Mouse (Mus musculus) stomach, postnatal 0 days (tissue): ENCODE measurements around the gene Serinc5. TPM values are rescaled to one million over a fixed set of nuclear protein-coding genes. Genes with fewer than 3 reads are reported as not detected.
A peak's percentile ranks its signal among the peaks of the same experiment; 100 is the strongest.

Experiments
- ATAC-seq: fragments of 200-750 bp; cut with Nextera tagmentation; 2 replicates; pipeline ENCODE4 v1.8.0; 2017; ENCODE audit not compliant: low FRiP score, low TSS enrichment
- DNase-seq: peaks from one replicate; pipeline ENCODE4 v3.0.0-alpha.2; 2016; ENCODE audit warnings: low spot score
- H3K27ac ChIP-seq: fragments of 300-500 bp; sonication (generic); replicated peaks from 2 replicates; pipeline ENCODE4 v1.5.1; 2014; ENCODE audit warnings: mild to moderate bottlenecking, control low read depth
- H3K27me3 ChIP-seq: fragments of 300-500 bp; sonication (generic); 2 replicates; pipeline ENCODE4 v1.6.1; 2014; ENCODE audit warnings: low read length; ENCODE audit not compliant: control insufficient read depth, insufficient read depth
- H3K36me3 ChIP-seq: fragments of 300-500 bp; sonication (generic); 2 replicates; pipeline ENCODE4 v1.6.1; 2014; ENCODE audit warnings: low read length, mixed read lengths; ENCODE audit not compliant: control insufficient read depth, insufficient read depth
- H3K4me1 ChIP-seq: fragments of 300-500 bp; sonication (generic); replicated peaks from 2 replicates; pipeline ENCODE4 v1.6.1; 2014; ENCODE audit warnings: antibody characterized with exemption; ENCODE audit not compliant: control insufficient read depth, insufficient read depth
- H3K4me2 ChIP-seq: fragments of 300-500 bp; sonication (generic); replicated peaks from 2 replicates; pipeline ENCODE4 v1.6.1; 2014; ENCODE audit warnings: low read depth, mild to moderate bottlenecking, control low read depth, moderate library complexity
- H3K4me3 ChIP-seq: fragments of 300-500 bp; sonication (generic); 2 replicates; pipeline ENCODE4 v1.5.1; 2014; ENCODE audit warnings: low read depth, low read length, control low read depth
- H3K9ac ChIP-seq: fragments of 300-500 bp; sonication (generic); 2 replicates; pipeline ENCODE4 v1.6.1; 2014; ENCODE audit warnings: mild to moderate bottlenecking, low read length, control low read depth, mixed read lengths
- H3K9me3 ChIP-seq: fragments of 300-500 bp; sonication (generic); 2 replicates; pipeline ENCODE4 v1.6.1; 2016; ENCODE audit warnings: low read length; ENCODE audit not compliant: control insufficient read depth
- CTCF ChIP-seq: IDR thresholded peaks from 2 replicates; pipeline ENCODE4 v1.5.1; 2016; ENCODE audit warnings: antibody characterized with exemption, low read depth, mild to moderate bottlenecking, moderate library complexity
- EP300 ChIP-seq: optimal IDR thresholded peaks from 2 replicates; pipeline ENCODE3; 2016; ENCODE audit warnings: antibody characterized with exemption
- WGBS: fragments of 180-500 bp; shearing (Covaris S2); extraction: QIAGEN DNeasy Blood & Tissue Kit; methylation state at CpG from one replicate; pipeline ENCODE4 v1.1.7; 2014; 5-methylcytosine and 5-hydroxymethylcytosine counted together
- polyA plus RNA-seq: library from polyadenylated mRNA; unstranded; fragments of >200 nt; fragmentation: Nextera tagmentation; extraction: Ambion mirVana; gene quantifications from 2 replicates; pipeline ENCODE4 v1.2.1, GENCODE M21; 2015

The Serinc5 gene
- polyA plus RNA-seq, 1 experiment from 2014 or later = 14.5 TPM

DNA sequence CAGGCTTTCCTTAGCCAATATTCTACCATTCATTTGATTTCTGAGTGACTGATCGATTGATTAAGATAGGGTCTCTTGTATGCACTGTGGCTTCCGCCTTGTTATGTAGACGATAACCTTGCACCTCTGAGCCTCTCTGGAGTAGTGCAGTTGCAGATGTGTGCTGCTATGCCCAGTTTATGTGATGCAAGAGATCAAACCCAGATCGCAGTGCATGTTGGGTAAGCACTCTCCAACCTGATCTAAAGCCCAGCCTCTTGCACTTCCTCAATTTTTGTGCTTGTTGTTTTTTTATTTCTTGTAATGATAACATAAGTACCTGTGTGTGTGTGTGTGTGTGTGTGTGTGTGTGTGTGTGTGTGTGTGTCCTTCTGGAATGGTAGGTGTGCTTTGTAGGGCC, 132.0 kb downstream of the Serinc5 start:
- H3K9ac ChIP-seq = no peak overlapping the region
- no peak overlapping the region for H3K27ac ChIP-seq
- WGBS = 85% methylated on average over 4 of the region's 4 CpGs
- ATAC-seq = no peak
- no peaks in the 10 kb centered on the region for H3K9me3 ChIP-seq
- H3K27me3 ChIP-seq = no peaks in the 10 kb centered on the region
- no peaks in the 10 kb centered on the region for H3K36me3 ChIP-seq
- H3K4me1 ChIP-seq = no peaks in the 10 kb centered on the region
- TF ChIP-seq CTCF (no peak), EP300 (no peak)
- DNase-seq = no peak
- no peak overlapping the region for H3K4me2 ChIP-seq
- no peak overlapping the region for H3K4me3 ChIP-seq

DNA sequence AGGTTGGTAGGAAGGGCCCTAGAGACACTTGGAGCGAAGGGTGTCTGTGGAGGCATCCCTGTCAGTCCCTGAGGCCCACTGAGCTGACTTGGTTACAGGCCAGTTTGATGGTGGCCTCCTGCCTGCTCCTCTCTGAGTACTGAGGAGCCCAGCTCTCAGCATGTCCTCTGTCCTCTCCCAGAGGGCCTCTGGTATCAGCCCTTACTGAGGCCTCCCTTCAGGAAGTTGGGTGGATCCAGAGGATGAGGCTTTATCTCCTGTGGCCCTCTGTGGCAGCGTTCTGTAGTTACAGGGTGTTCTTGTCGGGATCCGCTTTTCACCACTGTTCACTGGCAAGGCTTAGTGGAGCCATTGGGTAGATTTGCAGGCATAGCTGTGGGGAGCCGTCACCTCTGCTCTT, 132.4 kb downstream of the Serinc5 start:
- no peak overlapping the region for H3K27ac ChIP-seq
- ATAC-seq (0 out of 2 replicates have a peak, but pooled peaks have one; percentile 38), DNase-seq (no peak)
- TF ChIP-seq CTCF = no peak
- no peak for TF ChIP-seq EP300
- H3K4me1 ChIP-seq = no peaks in the 10 kb centered on the region
- whole genome bisulfite sequencing = 82% methylated on average over 5 of the region's 5 CpGs
- H3K4me3 ChIP-seq = no peak overlapping the region
- H3K36me3 ChIP-seq = no peaks in the 10 kb centered on the region
- no peaks in the 10 kb centered on the region for H3K9me3 ChIP-seq
- no peak overlapping the region for H3K4me2 ChIP-seq
- no peak overlapping the region for H3K9ac ChIP-seq
- no peaks in the 10 kb centered on the region for H3K27me3 ChIP-seq

DNA sequence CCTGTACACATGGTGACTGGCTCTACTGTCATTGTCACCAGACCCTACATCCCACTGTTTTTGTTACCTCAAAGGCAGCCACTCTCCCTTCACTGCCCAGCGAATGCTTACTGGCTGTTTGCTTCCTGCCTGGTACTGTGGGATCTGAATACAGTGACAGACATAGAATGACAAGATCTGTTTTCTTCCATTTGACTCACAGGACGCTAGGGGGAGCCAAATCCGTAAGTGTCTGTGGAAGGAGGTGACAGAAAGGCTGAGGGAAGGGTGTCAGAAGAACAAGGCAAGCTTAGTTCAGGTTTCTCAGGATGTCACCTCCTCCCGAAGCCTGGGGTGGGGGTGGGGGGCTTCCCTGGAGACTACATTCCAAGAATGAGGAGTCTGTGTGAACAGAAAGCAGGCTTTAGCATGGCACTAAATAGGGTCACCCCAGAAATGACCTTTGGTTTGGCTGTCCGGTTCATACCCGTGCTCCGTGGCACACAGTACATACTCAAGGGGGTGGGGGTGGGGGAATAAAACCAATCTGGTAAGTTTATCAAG, 140.2 kb downstream of the Serinc5 start:
- Histone ChIP-seq H3K27ac (no peak overlapping the region), H3K9ac (no peak overlapping the region), H3K4me3 (no peak overlapping the region), H3K27me3 (no peaks in the 10 kb centered on the region), H3K36me3 (no peaks in the 10 kb centered on the region), H3K9me3 (no peaks in the 10 kb centered on the region), H3K4me2 (peak overlapping the region; percentile 21; the same call in 1 of the 2 replicates), H3K4me1 (no peaks in the 10 kb centered on the region)
- 18% methylated on average over 7 of the region's 7 CpGs for WGBS
- DNase-seq (peak; percentile 70), ATAC-seq (peak; percentile 31; the same call in 1 of the 2 replicates)
- TF ChIP-seq CTCF (peak; percentile 95), EP300 (no peak)

DNA sequence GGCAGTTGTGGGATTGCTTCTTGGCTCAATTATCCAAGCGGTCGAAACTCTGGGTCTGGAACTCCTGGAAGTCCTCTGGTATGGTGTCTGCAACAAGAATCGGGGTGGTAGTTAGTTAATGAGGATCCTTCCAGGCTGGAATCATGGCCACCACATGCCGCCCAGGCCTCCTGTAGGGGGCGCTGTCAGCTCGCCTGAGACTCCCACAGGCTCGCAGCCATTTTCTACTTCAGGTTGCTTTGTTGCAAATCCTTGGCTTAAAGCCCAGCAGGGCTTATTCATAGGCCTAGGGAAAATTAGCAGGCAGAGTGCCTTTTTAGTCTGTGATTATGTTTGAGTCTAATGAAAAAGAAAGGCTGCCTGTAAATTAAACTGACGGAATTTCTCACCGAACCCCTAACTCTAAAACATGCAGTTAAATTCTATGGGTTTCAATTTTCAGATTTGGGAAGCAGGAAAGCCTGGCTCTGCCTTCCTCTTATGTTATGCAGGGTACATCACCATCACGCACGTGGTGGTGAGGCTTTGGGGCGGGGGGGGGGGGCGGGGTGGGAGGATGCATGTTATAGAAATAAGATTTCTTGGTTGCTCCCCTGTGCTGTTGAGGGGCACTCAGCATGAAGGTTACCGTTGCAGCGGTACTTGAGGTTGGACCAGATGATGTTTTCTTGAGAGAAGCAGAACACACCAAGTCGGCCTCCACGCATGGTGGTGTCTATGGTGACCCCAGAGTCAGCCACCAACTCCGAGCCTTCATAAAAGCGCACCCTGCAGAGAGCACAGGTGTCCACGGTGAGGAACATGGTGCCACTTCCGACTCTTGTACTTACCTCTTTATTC, 141.1 kb downstream of the Serinc5 start:
- TF ChIP-seq EP300 = no peak
- TF ChIP-seq CTCF = peak; percentile 96

DNA sequence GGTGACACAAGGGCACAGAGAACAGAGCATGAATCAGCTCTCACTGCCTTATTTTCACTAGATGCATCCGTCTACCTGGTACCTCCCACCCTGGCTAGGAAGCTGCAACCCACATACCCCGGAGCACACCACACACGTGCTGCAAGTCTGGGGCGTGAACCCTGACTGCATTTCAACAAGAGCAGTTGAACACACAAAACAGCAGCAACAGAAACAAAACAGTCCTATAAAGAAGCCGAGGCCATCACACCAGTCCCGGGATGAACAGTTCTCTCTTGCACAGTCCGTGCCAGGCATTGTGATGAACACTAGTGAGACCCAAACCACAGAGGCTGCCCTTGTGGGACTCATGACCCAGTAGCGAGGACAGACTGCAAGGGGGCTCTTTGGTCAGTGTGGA, 142.8 kb downstream of the Serinc5 start:
- H3K9ac ChIP-seq = no peak overlapping the region
- WGBS = 81% methylated on average over 8 of the region's 8 CpGs
- DNase-seq (no peak), ATAC-seq (no peak)
- H3K36me3 ChIP-seq = no peaks in the 10 kb centered on the region
- H3K27ac ChIP-seq = no peak overlapping the region
- TF ChIP-seq CTCF = no peak
- TF ChIP-seq EP300 = no peak
- no peak overlapping the region for H3K4me2 ChIP-seq
- H3K9me3 ChIP-seq = no peaks in the 10 kb centered on the region
- no peaks in the 10 kb centered on the region for H3K27me3 ChIP-seq
- no peaks in the 10 kb centered on the region for H3K4me1 ChIP-seq
- no peak overlapping the region for H3K4me3 ChIP-seq

More for the DNA sequence above, 141.1 kb downstream of the Serinc5 start:
- Histone ChIP-seq H3K4me1 (no peaks in the 10 kb centered on the region), H3K27me3 (no peaks in the 10 kb centered on the region), H3K27ac (no peak overlapping the region), H3K4me3 (no peak overlapping the region), H3K36me3 (no peaks in the 10 kb centered on the region), H3K9ac (no peak overlapping the region), H3K9me3 (no peaks in the 10 kb centered on the region), H3K4me2 (no peak overlapping the region)
- ATAC-seq = peak; percentile 80
- WGBS = 59% methylated on average over 21 of the region's 21 CpGs
- peak; percentile 87 for DNase-seq

DNA sequence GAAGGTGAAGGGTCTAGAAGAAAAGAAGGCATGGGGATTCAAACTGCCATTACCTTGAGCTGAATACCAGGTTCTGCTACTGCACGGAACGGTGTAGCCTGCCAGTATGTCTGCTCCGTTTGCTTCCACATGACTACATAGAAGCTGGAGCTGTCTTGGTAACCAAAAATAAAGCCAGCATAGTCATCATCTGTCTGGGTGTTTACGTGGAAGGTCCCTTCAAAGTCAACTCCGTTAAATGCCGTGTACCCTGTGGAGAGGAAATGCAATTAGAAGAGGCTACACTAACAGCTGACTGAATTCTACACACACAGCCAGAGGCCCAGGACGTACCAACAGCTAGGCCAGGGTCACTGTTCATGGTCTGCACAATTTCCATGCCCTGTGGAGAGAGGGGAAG, 144.1 kb downstream of the Serinc5 start:
- Histone ChIP-seq H3K36me3 (no peaks in the 10 kb centered on the region), H3K9ac (no peak overlapping the region), H3K27me3 (no peaks in the 10 kb centered on the region), H3K9me3 (no peaks in the 10 kb centered on the region), H3K27ac (no peak overlapping the region), H3K4me2 (no peak overlapping the region), H3K4me1 (no peaks in the 10 kb centered on the region), H3K4me3 (no peak overlapping the region)
- 74% methylated on average over 7 of the region's 7 CpGs for WGBS
- no peak for ATAC-seq
- no peak for DNase-seq
- TF ChIP-seq CTCF = no peak
- no peak for TF ChIP-seq EP300
